Mouse (Mus musculus) embryonic facial prominence, embryonic 11.5 days (tissue): ENCODE data around the gene Abca4. TPM values are rescaled to one million over a fixed set of nuclear protein-coding genes. Genes with fewer than 3 reads are reported as not detected.

Source experiments
- ATAC-seq: fragments of 200-750 bp; cut with Nextera tagmentation; replicated peaks from 2 replicates; pipeline ENCODE4 v1.8.0; 2017; ENCODE audit warnings: low read depth; ENCODE audit not compliant: insufficient number of reproducible peaks, low FRiP score, low TSS enrichment
- DNase-seq: peaks from one replicate; pipeline ENCODE4 v3.0.0-alpha.2; 2015; ENCODE audit warnings: low spot score
- H3K27ac ChIP-seq: fragments of 300-500 bp; sonication (generic); replicated peaks from 2 replicates; pipeline ENCODE4 v1.5.1; 2014; ENCODE audit warnings: mild to moderate bottlenecking, low read depth, low read length, control low read depth
- H3K27me3 ChIP-seq: fragments of 300-500 bp; sonication (generic); 2 replicates; pipeline ENCODE4 v1.6.1; 2014; ENCODE audit warnings: mild to moderate bottlenecking, low read length, moderate library complexity, mixed read lengths; ENCODE audit not compliant: control insufficient read depth, insufficient read depth
- H3K36me3 ChIP-seq: fragments of 300-500 bp; sonication (generic); replicated peaks from 2 replicates; pipeline ENCODE4 v1.6.1; 2014; ENCODE audit warnings: low read depth, mild to moderate bottlenecking, low read length, moderate library complexity, mixed read lengths; ENCODE audit not compliant: control insufficient read depth, insufficient read depth
- H3K4me1 ChIP-seq: fragments of 300-500 bp; sonication (generic); 2 replicates; pipeline ENCODE4 v1.6.1; 2014; ENCODE audit warnings: low read length, mixed read lengths; ENCODE audit not compliant: control insufficient read depth, insufficient read depth
- H3K4me2 ChIP-seq: fragments of 300-500 bp; sonication (generic); 2 replicates; pipeline ENCODE4 v1.6.1; 2014; ENCODE audit warnings: low read depth, mild to moderate bottlenecking, control low read depth, low read length, moderate library complexity
- H3K4me3 ChIP-seq: fragments of 300-500 bp; sonication (generic); 2 replicates; pipeline ENCODE4 v1.5.1; 2014; ENCODE audit warnings: low read depth, low read length, control low read depth
- H3K9ac ChIP-seq: fragments of 300-500 bp; sonication (generic); replicated peaks from 2 replicates; pipeline ENCODE4 v1.6.1; 2014; ENCODE audit warnings: mild to moderate bottlenecking, control low read depth, low read length
- H3K9me3 ChIP-seq: fragments of 300-500 bp; sonication (generic); replicated peaks from 2 replicates; pipeline ENCODE4 v1.6.1; 2016; ENCODE audit warnings: mild to moderate bottlenecking, low read length, inconsistent platforms, mixed read lengths; ENCODE audit not compliant: control insufficient read depth
- WGBS: fragments of 180-500 bp; shearing (Covaris S2); extraction: QIAGEN DNeasy Blood & Tissue Kit; methylation state at CpG from one replicate; pipeline ENCODE4 v1.1.7; 2014; 5-methylcytosine and 5-hydroxymethylcytosine counted together
- polyA plus RNA-seq: library from polyadenylated mRNA; unstranded; fragments of >200 nt; fragmentation: Nextera tagmentation; extraction: Ambion mirVana; gene quantifications from 2 replicates; pipeline ENCODE4 v1.2.1, GENCODE M21; 2014

The Abca4 gene
- polyA plus RNA-seq, 1 experiment from 2014 or later = 1.9 TPM

DNA sequence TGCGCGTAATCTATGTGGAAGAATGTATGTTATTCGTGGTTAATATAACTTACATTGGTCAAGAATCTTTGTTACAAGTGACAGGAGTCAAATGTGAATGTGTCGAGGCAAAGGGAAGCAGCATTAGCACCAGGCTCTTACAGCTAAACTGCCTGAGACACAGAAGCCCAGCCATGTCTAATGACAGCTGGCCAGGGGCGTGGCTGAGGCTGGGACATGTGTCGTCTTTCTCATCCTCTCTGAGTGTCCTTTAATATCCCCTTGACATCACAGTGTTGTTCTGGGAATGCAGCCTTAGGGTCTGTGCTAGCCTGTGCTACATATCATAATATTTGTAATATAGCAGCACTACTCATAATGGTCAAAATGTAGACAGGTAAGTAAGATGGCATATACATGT lies 3.7 kb upstream of the Abca4 start:
- WGBS = 74% methylated on average over 6 of the region's 6 CpGs
- peaks cover 3% of the 10 kb centered on the region; the same call in 1 of the 2 replicates for H3K27me3 ChIP-seq
- no peak for DNase-seq

GRCm38 (mm10) chr3:122043102-122043501 lies 1.1 kb upstream of the Abca4 start:
- Histone ChIP-seq H3K9me3 (no peaks in the 10 kb centered on the region), H3K4me3 (no peak overlapping the region), H3K36me3 (no peaks in the 10 kb centered on the region), H3K4me2 (no peak overlapping the region), H3K4me1 (peaks cover 13% of the 10 kb centered on the region), H3K27me3 (peaks cover 3% of the 10 kb centered on the region; the same call in 1 of the 2 replicates), H3K27ac (0 out of 2 replicates have a peak overlapping the region, but pooled peaks have one; percentile 32), H3K9ac (no peak overlapping the region)
- 15% methylated on average over 8 of the region's 8 CpGs for WGBS
- ATAC-seq (no peak), DNase-seq (peak; percentile 28)

More for the DNA sequence above, 3.7 kb upstream of the Abca4 start:
- Histone ChIP-seq H3K36me3 (no peaks in the 10 kb centered on the region), H3K4me2 (no peak overlapping the region), H3K4me3 (no peak overlapping the region), H3K9me3 (no peaks in the 10 kb centered on the region), H3K4me1 (peaks cover 5% of the 10 kb centered on the region; the same call in 1 of the 2 replicates), H3K27ac (no peak overlapping the region), H3K9ac (no peak overlapping the region)
- no peak for ATAC-seq

DNA sequence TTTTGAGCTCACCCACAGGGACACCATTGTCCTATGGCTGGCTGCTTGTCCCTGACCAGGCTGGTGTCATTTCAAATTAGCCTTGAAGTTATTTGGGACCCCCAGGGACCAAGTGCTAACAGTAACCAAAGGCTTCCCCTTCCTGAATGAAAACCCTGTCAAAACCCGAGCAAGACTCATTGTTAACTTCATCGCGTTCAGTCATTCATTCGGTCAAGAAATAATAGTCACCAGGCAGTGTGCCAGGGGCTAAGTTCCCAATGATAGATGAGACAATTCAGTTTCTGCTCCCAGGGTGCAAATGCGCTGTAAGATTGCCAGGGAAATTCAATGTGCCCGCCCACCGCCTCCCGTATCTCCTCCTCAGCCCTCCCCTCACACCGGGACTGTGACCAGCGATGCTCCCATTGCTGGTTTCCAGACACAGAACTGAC lies 2.0 kb downstream of the Abca4 start:
- peaks cover 3% of the 10 kb centered on the region; the same call in 1 of the 2 replicates for H3K27me3 ChIP-seq
- H3K27ac ChIP-seq = no peak overlapping the region
- no peak overlapping the region for H3K4me3 ChIP-seq
- H3K9ac ChIP-seq = no peak overlapping the region
- 16% methylated on average over 10 of the region's 10 CpGs for WGBS
- DNase-seq (peak; percentile 21), ATAC-seq (no peak)
- H3K4me2 ChIP-seq = no peak overlapping the region
- H3K36me3 ChIP-seq = no peaks in the 10 kb centered on the region
- H3K4me1 ChIP-seq = peaks cover 23% of the 10 kb centered on the region
- H3K9me3 ChIP-seq = no peaks in the 10 kb centered on the region

DNA sequence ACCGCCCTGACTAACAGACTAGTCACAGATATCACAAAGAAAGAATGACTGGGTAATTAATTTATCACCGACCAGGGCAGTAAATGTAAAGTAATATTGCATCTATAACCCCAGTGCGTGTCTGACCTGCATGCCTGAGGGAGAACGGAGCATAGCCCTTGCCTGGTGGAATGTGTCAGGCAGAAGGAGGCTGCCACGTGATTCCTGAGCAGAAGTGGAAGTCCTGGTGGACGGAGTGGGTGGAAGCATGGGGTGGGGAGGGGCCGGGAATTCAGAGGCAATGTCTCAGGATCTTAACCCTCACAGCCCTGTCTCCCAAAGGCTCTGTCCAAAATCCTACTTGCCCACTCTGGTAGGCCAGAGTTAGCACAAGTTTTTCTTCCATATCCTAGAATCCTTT lies 3.2 kb downstream of the Abca4 start:
- WGBS = 26% methylated on average over 7 of the region's 7 CpGs
- ATAC-seq = peak; percentile 46

DNA sequence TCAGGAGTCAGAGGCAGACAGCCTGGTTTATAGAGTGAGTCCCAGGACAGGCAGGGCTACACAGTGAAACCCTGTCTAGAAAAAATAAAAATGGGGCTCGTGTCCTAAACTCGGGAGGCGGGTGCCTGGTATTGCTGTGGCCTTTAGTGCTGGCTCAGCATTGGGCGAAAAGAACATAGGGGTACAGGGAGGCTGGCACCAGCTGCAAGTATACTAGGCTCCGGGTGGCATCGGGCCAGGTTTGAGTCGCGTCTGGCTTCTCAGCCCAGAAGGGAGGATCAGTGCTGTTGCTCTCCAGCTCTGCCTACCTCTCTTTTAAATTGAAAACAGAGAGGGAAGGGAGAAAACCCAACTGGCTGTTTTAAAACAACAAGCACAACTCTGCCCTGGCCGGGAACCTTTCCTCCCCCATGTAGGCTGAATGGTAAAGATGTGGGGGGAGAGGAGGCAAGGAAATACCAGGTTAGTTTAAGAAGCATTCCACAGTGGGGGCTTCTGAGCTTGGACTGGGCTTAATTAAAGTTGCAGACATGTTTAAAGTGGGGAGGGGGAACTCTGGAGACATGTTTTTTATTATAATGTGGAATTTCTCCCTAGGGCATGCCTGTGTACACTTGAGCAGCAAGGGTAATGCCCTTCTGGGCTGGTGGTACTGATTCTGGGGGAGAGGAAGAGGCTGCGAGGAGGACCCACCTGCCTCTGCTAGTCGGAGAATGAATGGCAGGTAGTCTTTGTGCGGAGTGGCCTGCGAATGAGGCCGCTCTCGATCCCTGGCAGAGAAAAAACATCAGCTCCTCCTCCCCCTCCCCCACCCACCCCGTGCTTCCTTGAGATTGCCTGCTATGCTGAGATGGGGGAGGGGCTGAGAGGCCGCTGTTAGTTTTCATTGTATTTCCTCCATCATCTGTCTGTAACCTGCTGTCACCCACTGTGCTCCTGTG lies 3.9 kb downstream of the Abca4 start:
- ATAC-seq (peak; percentile 80), DNase-seq (peak; percentile 81)
- Histone ChIP-seq H3K9me3 (no peaks in the 10 kb centered on the region), H3K4me2 (peak overlapping the region; percentile 8; the same call in 1 of the 2 replicates), H3K4me1 (peaks cover 23% of the 10 kb centered on the region), H3K27ac (peak overlapping the region; percentile 87), H3K36me3 (no peaks in the 10 kb centered on the region), H3K9ac (peak overlapping the region; percentile 3; the same call in 1 of the 2 replicates), H3K4me3 (no peak overlapping the region), H3K27me3 (peaks cover 3% of the 10 kb centered on the region; the same call in 1 of the 2 replicates)
- 10% methylated on average over 17 of the region's 17 CpGs for WGBS

More for the DNA sequence above, 3.2 kb downstream of the Abca4 start:
- H3K36me3 ChIP-seq = no peaks in the 10 kb centered on the region
- H3K4me2 ChIP-seq = no peak overlapping the region
- H3K9me3 ChIP-seq = no peaks in the 10 kb centered on the region
- peaks cover 3% of the 10 kb centered on the region; the same call in 1 of the 2 replicates for H3K27me3 ChIP-seq
- no peak overlapping the region for H3K9ac ChIP-seq
- no peak overlapping the region for H3K4me3 ChIP-seq
- peak; percentile 59 for DNase-seq
- peaks cover 23% of the 10 kb centered on the region for H3K4me1 ChIP-seq
- H3K27ac ChIP-seq = peak overlapping the region; percentile 87

GRCm38 (mm10) chr3:122049158-122049557 lies 4.9 kb downstream of the Abca4 start:
- Histone ChIP-seq H3K4me3 (no peak overlapping the region), H3K9ac (no peak overlapping the region), H3K9me3 (no peaks in the 10 kb centered on the region), H3K4me2 (no peak overlapping the region), H3K27ac (peak overlapping the region; percentile 87; the same call in 1 of the 2 replicates), H3K4me1 (peaks cover 21% of the 10 kb centered on the region), H3K27me3 (peaks cover 3% of the 10 kb centered on the region; the same call in 1 of the 2 replicates), H3K36me3 (no peaks in the 10 kb centered on the region)
- ATAC-seq = no peak
- peak; percentile 52 for DNase-seq
- 46% methylated on average over 6 of the region's 6 CpGs for WGBS

- no peaks in the 10 kb centered on the region for H3K36me3 ChIP-seq
- no peaks in the 10 kb centered on the region for H3K27me3 ChIP-seq
- H3K9ac ChIP-seq = no peak overlapping the region
- H3K4me1 ChIP-seq = no peaks in the 10 kb centered on the region; the same call in none of the 2 replicates
- H3K9me3 ChIP-seq = no peaks in the 10 kb centered on the region
- no peak overlapping the region for H3K4me3 ChIP-seq
- no peak overlapping the region for H3K27ac ChIP-seq
- peak; percentile 24 for DNase-seq
- 56% methylated on average over 9 of the region's 9 CpGs for WGBS
- peak; percentile 48; the same call in 1 of the 2 replicates for ATAC-seq
- no peak overlapping the region for H3K4me2 ChIP-seq
Observed at GRCm38 (mm10) chr3:122058439-122059198, 14.4 kb downstream of the Abca4 start.
